Mouse (Mus musculus) cortical plate, adult 2 months (tissue): ENCODE measurements around the gene Lrp1. TPM values are rescaled to one million over a fixed set of nuclear protein-coding genes. Genes with fewer than 3 reads are reported as not detected.
A peak's percentile ranks its signal among the peaks of the same experiment; 100 is the strongest.

Source experiments
- H3K27ac ChIP-seq: fragments of 200-500 bp; 2 replicates; pipeline ENCODE4 v1.5.1; 2012; ENCODE audit warnings: low read length, control low read depth, inconsistent platforms; ENCODE audit not compliant: insufficient read depth
- H3K4me1 ChIP-seq: fragments of 200-500 bp; 2 replicates; pipeline ENCODE4 v1.6.1; 2011; ENCODE audit warnings: low read length; ENCODE audit not compliant: control insufficient read depth, insufficient read depth
- H3K4me3 ChIP-seq: fragments of 200-500 bp; 2 replicates; pipeline ENCODE4 v1.5.1; 2011; ENCODE audit warnings: mild to moderate bottlenecking, low read length, control low read depth; ENCODE audit not compliant: insufficient read depth
- CTCF ChIP-seq: fragments of 200-500 bp; IDR thresholded peaks from 2 replicates; pipeline ENCODE4 v1.5.1; 2011; ENCODE audit warnings: mild to moderate bottlenecking, control low read depth, low read length; ENCODE audit not compliant: insufficient read depth; ENCODE audit errors: extremely low read depth
- POLR2A ChIP-seq: fragments of 200-500 bp; IDR thresholded peaks from 2 replicates; pipeline ENCODE4 v1.6.1; 2011; ENCODE audit warnings: mild to moderate bottlenecking, low read length, control low read depth; ENCODE audit not compliant: insufficient read depth; ENCODE audit errors: extremely low read depth
- polyA plus RNA-seq: library from polyadenylated mRNA; depleted of rRNA; stranded (reverse); fragments of >200 nt; gene quantifications from 2 replicates; pipeline ENCODE4 v1.2.3, GENCODE M21; 2012

Gene Lrp1
- polyA plus RNA-seq, 1 experiment = 294 TPM

- Histone ChIP-seq H3K4me1 (no peaks in the 10 kb centered on the region), H3K4me3 (no peak overlapping the region), H3K27ac (no peak overlapping the region)
- TF ChIP-seq POLR2A (no peak), CTCF (peak; percentile 51)
Observed at GRCm38 (mm10) chr10:127626433-127626832, 5.5 kb upstream of the Lrp1 start.

GRCm38 (mm10) chr10:127623439-127624216 is 2.7 kb upstream of the Lrp1 start:
- TF ChIP-seq POLR2A (no peak), CTCF (no peak)
- no peak overlapping the region for H3K27ac ChIP-seq
- no peak overlapping the region for H3K4me3 ChIP-seq
- H3K4me1 ChIP-seq = no peaks in the 10 kb centered on the region

- TF ChIP-seq POLR2A (no peak), CTCF (no peak)
- Histone ChIP-seq H3K4me1 (peaks cover 3% of the 10 kb centered on the region; the same call in 1 of the 2 replicates), H3K4me3 (no peak overlapping the region), H3K27ac (no peak overlapping the region)
Observed at GRCm38 (mm10) chr10:127622661-127623060, 1.7 kb upstream of the Lrp1 start.

- Histone ChIP-seq H3K27ac (peak overlapping the region; percentile 69), H3K4me1 (peaks cover 6% of the 10 kb centered on the region; the same call in 1 of the 2 replicates), H3K4me3 (peak overlapping the region; percentile 73)
- no peak for TF ChIP-seq POLR2A
- TF ChIP-seq CTCF = peak; percentile 18; the same call in 1 of the 2 replicates
Observed at GRCm38 (mm10) chr10:127622057-127622392, 1.1 kb upstream of the Lrp1 start.

GRCm38 (mm10) chr10:127621191-127622056 is 476 bp upstream of the Lrp1 start:
- Histone ChIP-seq H3K4me1 (peaks cover 6% of the 10 kb centered on the region; the same call in 1 of the 2 replicates), H3K27ac (peak overlapping the region; percentile 95), H3K4me3 (peak overlapping the region; percentile 73)
- TF ChIP-seq CTCF (no peak), POLR2A (peak; percentile 40)

GRCm38 (mm10) chr10:127619941-127620405 is 975 bp downstream of the Lrp1 start:
- TF ChIP-seq POLR2A (0 out of 2 replicates have a peak, but pooled peaks have one; percentile 27), CTCF (no peak)
- Histone ChIP-seq H3K4me1 (peaks cover 15% of the 10 kb centered on the region; the same call in 1 of the 2 replicates), H3K4me3 (peak overlapping the region; percentile 73), H3K27ac (peak overlapping the region; percentile 26; the same call in 1 of the 2 replicates)

- peak overlapping the region; percentile 73 for H3K4me3 ChIP-seq
- peaks cover 15% of the 10 kb centered on the region; the same call in 1 of the 2 replicates for H3K4me1 ChIP-seq
- TF ChIP-seq POLR2A = no peak
- no peak for TF ChIP-seq CTCF
- H3K27ac ChIP-seq = peak overlapping the region; percentile 26
Observed at GRCm38 (mm10) chr10:127619119-127619721, 1.7 kb downstream of the Lrp1 start.

GRCm38 (mm10) chr10:127618173-127618572 is 2.8 kb downstream of the Lrp1 start:
- TF ChIP-seq POLR2A (no peak), CTCF (no peak)
- H3K4me3 ChIP-seq = peak overlapping the region; percentile 73
- H3K27ac ChIP-seq = no peak overlapping the region
- peaks cover 16% of the 10 kb centered on the region; the same call in 1 of the 2 replicates for H3K4me1 ChIP-seq

GRCm38 (mm10) chr10:127617294-127617693 is 3.7 kb downstream of the Lrp1 start:
- H3K27ac ChIP-seq = peak overlapping the region; percentile 51; the same call in 1 of the 2 replicates
- H3K4me1 ChIP-seq = peaks cover 16% of the 10 kb centered on the region; the same call in 1 of the 2 replicates
- no peak overlapping the region for H3K4me3 ChIP-seq
- no peak for TF ChIP-seq POLR2A
- TF ChIP-seq CTCF = no peak
